Mouse (Mus musculus): ENCODE data around the gene Cpsf3. TPM values are rescaled to one million over a fixed set of nuclear protein-coding genes. Genes with fewer than 3 reads are reported as not detected.

The Cpsf3 gene
- total and polyA plus RNA-seq, 3 experiments = 79.8 to 159 (median 117) TPM

GRCm38 (mm10) chr12:21263256-21263655 is 21.9 kb upstream of the Cpsf3 start:
- H3K4me3 ChIP-seq (replicated peaks in 1 of 3; ENCODE audit: low read depth in 2 of 3, low read length in 2 of 3, poor library complexity in 1 of 3) = no peak overlapping the region
- no peak overlapping the region for H3K27ac ChIP-seq (ENCODE audit: insufficient read depth, low read depth)
- no peak for DNase-seq (ENCODE audit: extremely low read depth)
- peaks cover 2 to 49% of the 10 kb centered on the region in 2 experiments for H3K36me3 ChIP-seq (replicated peaks in 1 of 2; ENCODE audit: control insufficient read depth in 1 of 2, insufficient read depth in 1 of 2, low read length in 1 of 2)
- no peaks in the 10 kb centered on the region for H3K79me2 ChIP-seq (replicated peaks; ENCODE audit: control insufficient read depth, extremely low read depth, insufficient read depth, poor library complexity, severe bottlenecking)
- no peak overlapping the region for H3K4me2 ChIP-seq (ENCODE audit: insufficient read depth, low read depth, poor library complexity, severe bottlenecking)
- no peak overlapping the region for H3K9ac ChIP-seq (ENCODE audit: insufficient read depth, low read depth)
- no peaks in the 10 kb centered on the region for H3K27me3 ChIP-seq (replicated peaks)
- dilution Hi-C loops (cut with MboI; ENCODE audit: extremely low pct_ligation_motif_present, extremely low pct_unique_long_range_greater_than_20kb, low sequenced_read_pairs) (no loop called here), in situ Hi-C loops (cut with MboI; ENCODE audit: low pct_ligation_motif_present, low pct_unique_long_range_greater_than_20kb, low sequenced_read_pairs) (loop anchor here (25.0 kb wide), 1 partner anchor 176 kb away; no protein-coding TSS in a partner anchor)
- H3K9me3 ChIP-seq (replicated peaks; ENCODE audit: low read length) = no peaks in the 10 kb centered on the region
- H3K4me1 ChIP-seq (ENCODE audit: control insufficient read depth in 1 of 2, insufficient read depth in 2 of 2) = peaks cover 6 to 11% of the 10 kb centered on the region in 2 experiments; a peak in 3 of 4 replicates
- TF ChIP-seq KAT2A (IDR thresholded peaks at IDR 0.05; ENCODE audit: insufficient replicate concordance, low read length) = no peak
- no peak for TF ChIP-seq BHLHE40 (IDR thresholded peaks at IDR 0.05; ENCODE audit: low read depth, low read length)
- no peak for TF ChIP-seq CHD1 (IDR thresholded peaks at IDR 0.05; ENCODE audit: low read depth, low read length)
- no peak for TF ChIP-seq MAFK (IDR thresholded peaks at IDR 0.05; ENCODE audit: insufficient replicate concordance, low read length)
- no peak for TF ChIP-seq ELF1 (IDR thresholded peaks at IDR 0.05; ENCODE audit: low read depth, low read length)
- TF ChIP-seq MAX (IDR thresholded peaks at IDR 0.05; ENCODE audit: low read length) = no peak
- TF ChIP-seq TBP (conservative IDR thresholded peaks at IDR 0.05; ENCODE audit: low read depth, low read length) = no peak
- TF ChIP-seq GABPA (IDR thresholded peaks at IDR 0.05; ENCODE audit: insufficient replicate concordance, low read depth, low read length) = no peak
- TF ChIP-seq RCOR1 (conservative IDR thresholded peaks at IDR 0.05; ENCODE audit: low read depth, low read length) = no peak
- no peak for TF ChIP-seq RAD21 (IDR thresholded peaks at IDR 0.05; ENCODE audit: low read depth, low read length)
- no peak for TF ChIP-seq UBTF (IDR thresholded peaks at IDR 0.05; ENCODE audit: low read depth, low read length)
- TF ChIP-seq ZKSCAN1 (IDR thresholded peaks at IDR 0.05; ENCODE audit: borderline replicate concordance, low read depth, low read length) = no peak
- no peak for TF ChIP-seq HCFC1 (IDR thresholded peaks at IDR 0.05; ENCODE audit: low read depth, low read length)
- no peak for TF ChIP-seq EP300 (IDR thresholded peaks at IDR 0.05; ENCODE audit: low read length)
- no peak for TF ChIP-seq JUND (conservative IDR thresholded peaks at IDR 0.05; ENCODE audit: low read depth, low read length)
- no peak for TF ChIP-seq JUN (IDR thresholded peaks at IDR 0.05; ENCODE audit: insufficient read depth, low read depth, low read length)

- H3K9me3 ChIP-seq (replicated peaks; ENCODE audit: low read length) = no peaks in the 10 kb centered on the region
- no peak overlapping the region for H3K4me3 ChIP-seq (replicated peaks in 1 of 3; ENCODE audit: low read depth in 2 of 3, low read length in 2 of 3, poor library complexity in 1 of 3)
- dilution Hi-C loops (cut with MboI; ENCODE audit: extremely low pct_ligation_motif_present, extremely low pct_unique_long_range_greater_than_20kb, low sequenced_read_pairs) = no loop called here
- in situ Hi-C loops (cut with MboI; ENCODE audit: low pct_ligation_motif_present, low pct_unique_long_range_greater_than_20kb, low sequenced_read_pairs) = loop anchor here (25.0 kb wide), 1 partner anchor 177 kb away; no protein-coding TSS in a partner anchor
- H3K27ac ChIP-seq (ENCODE audit: insufficient read depth, low read depth) = no peak overlapping the region
- H3K4me2 ChIP-seq (ENCODE audit: insufficient read depth, low read depth, poor library complexity, severe bottlenecking) = no peak overlapping the region
- H3K9ac ChIP-seq (ENCODE audit: insufficient read depth, low read depth) = no peak overlapping the region
- H3K36me3 ChIP-seq (replicated peaks in 1 of 2; ENCODE audit: control insufficient read depth in 1 of 2, insufficient read depth in 1 of 2, low read length in 1 of 2) = peaks cover 4 to 57% of the 10 kb centered on the region in 2 experiments
- H3K4me1 ChIP-seq (ENCODE audit: control insufficient read depth in 1 of 2, insufficient read depth in 2 of 2) = peaks cover 6 to 11% of the 10 kb centered on the region in 2 experiments; a peak in 3 of 4 replicates
- DNase-seq (ENCODE audit: extremely low read depth) = peak; percentile 27
- H3K79me2 ChIP-seq (replicated peaks; ENCODE audit: control insufficient read depth, extremely low read depth, insufficient read depth, poor library complexity, severe bottlenecking) = no peaks in the 10 kb centered on the region
- no peak for TF ChIP-seq BHLHE40 (IDR thresholded peaks at IDR 0.05; ENCODE audit: low read depth, low read length)
- no peaks in the 10 kb centered on the region for H3K27me3 ChIP-seq (replicated peaks)
Measured at GRCm38 (mm10) chr12:21264241-21264640, 20.9 kb upstream of the Cpsf3 start.
